8 mouse cellular contexts compared by ENCODE assay signal in the genomic region with DNA sequence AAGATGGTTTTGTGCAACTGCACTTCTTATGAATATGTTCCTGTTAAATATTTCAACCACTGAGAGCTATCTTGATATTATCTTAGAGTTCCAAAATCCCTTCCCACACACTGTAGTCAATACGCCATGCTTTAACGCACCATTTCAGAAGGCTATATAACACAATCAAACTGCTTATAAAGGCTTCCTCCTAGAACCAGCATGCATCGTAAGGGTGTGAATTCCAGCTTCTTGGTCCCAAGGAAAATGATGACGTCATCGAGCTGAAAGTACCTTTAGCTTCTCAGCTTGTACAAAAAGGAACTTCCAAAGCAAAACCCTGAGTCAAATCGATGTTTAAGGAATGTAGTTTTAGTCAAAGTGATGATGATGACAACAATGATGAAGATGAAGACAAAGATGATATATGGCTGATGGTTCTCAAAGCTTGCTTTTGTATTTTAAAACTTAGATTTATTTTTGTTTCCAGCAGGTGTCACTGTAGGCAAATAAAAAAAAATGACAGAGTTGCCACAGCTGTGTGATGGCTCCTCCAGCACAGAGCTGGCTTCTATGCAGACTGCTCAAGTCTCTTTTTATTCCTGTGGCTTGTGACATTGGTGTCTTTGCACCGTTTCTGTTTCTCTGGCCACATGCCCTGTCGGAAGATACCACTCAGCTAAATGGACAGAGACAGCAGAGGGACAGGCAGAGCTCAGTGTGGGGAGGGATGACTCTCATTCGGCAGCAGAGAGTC.
DNase-seq lines count a peak whose midpoint lies in the region; ATAC-seq and TF ChIP-seq lines count a peak whose summit lies in the region.

No protein-coding gene starts in this region.

- intact Hi-C loops in gastrocnemius, adult 2 months (cut with DNase I) = loop anchor here (5.0 kb wide), 1 partner anchor 1251 kb away; no protein-coding TSS in a partner anchor

- no peak overlapping the region for H3K4me2 ChIP-seq in hindbrain, embryonic 13.5 days
- no peak overlapping the region for H3K4me2 ChIP-seq in midbrain, embryonic 15.5 days

- WGBS in hindbrain, embryonic 13.5 days = 61% methylated on average over 9 of the region's 9 CpGs
- 54% methylated on average over 9 of the region's 9 CpGs for WGBS in midbrain, embryonic 15.5 days

- 0 out of 2 replicates have a peak, but pooled peaks cover 9% of the 10 kb centered on the region for H3K27me3 ChIP-seq in hindbrain, embryonic 13.5 days
- H3K27me3 ChIP-seq in midbrain, embryonic 15.5 days (replicated peaks) = peaks cover 8% of the 10 kb centered on the region

- peak; percentile 85 for ATAC-seq in hindbrain, embryonic 13.5 days (ENCODE audit: low FRiP score)
- peak; percentile 92 for ATAC-seq in midbrain, embryonic 15.5 days (replicated peaks)

- DNase-seq in gastrocnemius, adult 2 months = no peak
- no peak for DNase-seq in gastrocnemius, postnatal 4 days (ENCODE audit: low spot score in 2 of 2)
- DNase-seq in cerebellum, postnatal 14 days = peak; percentile 26 to 34
- DNase-seq in gastrocnemius, adult 8-10 months (ENCODE audit: low spot score in 2 of 2) = no peak
- DNase-seq in kidney, postnatal 25 days = no peak
- DNase-seq in adrenal gland, adult 18-20 months (ENCODE audit: low spot score in 2 of 2) = no peak

- TF ChIP-seq CTCF in gastrocnemius, adult 2 months (IDR thresholded peaks at IDR 0.05) = peak; percentile 24; the same call in 1 of the 2 replicates

- H3K36me3 ChIP-seq in hindbrain, embryonic 13.5 days = no peaks in the 10 kb centered on the region
- H3K36me3 ChIP-seq in midbrain, embryonic 15.5 days (replicated peaks) = no peaks in the 10 kb centered on the region

- H3K27ac ChIP-seq in gastrocnemius, adult 2 months = no peak overlapping the region
- no peak overlapping the region for H3K27ac ChIP-seq in hindbrain, embryonic 13.5 days
- H3K27ac ChIP-seq in midbrain, embryonic 15.5 days = no peak overlapping the region

- H3K9me3 ChIP-seq in hindbrain, embryonic 13.5 days = no peaks in the 10 kb centered on the region
- no peaks in the 10 kb centered on the region for H3K9me3 ChIP-seq in midbrain, embryonic 15.5 days

- peaks cover 11% of the 10 kb centered on the region for H3K4me1 ChIP-seq in hindbrain, embryonic 13.5 days (replicated peaks)
- peaks cover 14% of the 10 kb centered on the region; the same call in 1 of the 2 replicates for H3K4me1 ChIP-seq in midbrain, embryonic 15.5 days

- H3K9ac ChIP-seq in hindbrain, embryonic 13.5 days = no peak overlapping the region
- peak overlapping the region; percentile 31; the same call in 1 of the 2 replicates for H3K9ac ChIP-seq in midbrain, embryonic 15.5 days

- no peak overlapping the region for H3K4me3 ChIP-seq in gastrocnemius, adult 2 months
- H3K4me3 ChIP-seq in hindbrain, embryonic 13.5 days = no peak overlapping the region
- no peak overlapping the region for H3K4me3 ChIP-seq in midbrain, embryonic 15.5 days

Comparison
In these comparisons a context has a peak if more than half of its experiments do, and no peak if none do; other contexts are left out.
1. DNase-seq: peak in cerebellum, postnatal 14 days (2 of 2); none in gastrocnemius, adult 2 months (single experiment), gastrocnemius, postnatal 4 days (0 of 2), gastrocnemius, adult 8-10 months (0 of 2), kidney, postnatal 25 days (0 of 2) and adrenal gland, adult 18-20 months (0 of 2).